Mouse (Mus musculus) lung, postnatal 0 days (tissue): ENCODE results near the gene Vmn2r4. TPM values are rescaled to one million over a fixed set of nuclear protein-coding genes. Genes with fewer than 3 reads are reported as not detected.
"Not testable (repeated sequence)": the region's sequence is repeated elsewhere in the genome, so short reads cannot be mapped to it uniquely, and the experiment has no call there.

Experiments
- ATAC-seq: fragments of 200-750 bp; cut with Nextera tagmentation; 2 replicates; pipeline ENCODE4 v1.8.0; 2017; ENCODE audit warnings: moderate library complexity
- DNase-seq: peaks from one replicate; pipeline ENCODE4 v3.0.0-alpha.2; 2016; ENCODE audit warnings: low spot score
- H3K27ac ChIP-seq: fragments of 300-500 bp; sonication (generic); 2 replicates; pipeline ENCODE4 v1.5.1; 2014; ENCODE audit warnings: antibody characterized with exemption, mild to moderate bottlenecking, low read length, mixed read lengths
- H3K27me3 ChIP-seq: fragments of 300-500 bp; sonication (generic); replicated peaks from 2 replicates; pipeline ENCODE4 v1.6.1; 2014; ENCODE audit warnings: low read length, mixed read lengths; ENCODE audit not compliant: insufficient read depth
- H3K36me3 ChIP-seq: fragments of 300-500 bp; sonication (generic); 2 replicates; pipeline ENCODE4 v1.6.1; 2014; ENCODE audit warnings: low read length, mixed read lengths; ENCODE audit not compliant: insufficient read depth
- H3K4me1 ChIP-seq: fragments of 300-500 bp; sonication (generic); 2 replicates; pipeline ENCODE4 v1.6.1; 2014; ENCODE audit warnings: antibody characterized with exemption, low read depth, low read length, mixed read lengths; ENCODE audit not compliant: insufficient read depth
- H3K4me2 ChIP-seq: fragments of 300-500 bp; sonication (generic); replicated peaks from 2 replicates; pipeline ENCODE4 v1.6.1; 2014; ENCODE audit warnings: low read depth, mild to moderate bottlenecking, low read length, moderate library complexity, mixed read lengths
- H3K4me3 ChIP-seq: fragments of 300-500 bp; sonication (generic); 2 replicates; pipeline ENCODE4 v1.5.1; 2014; ENCODE audit warnings: low read depth, low read length
- H3K9ac ChIP-seq: fragments of 300-500 bp; sonication (generic); replicated peaks from 2 replicates; pipeline ENCODE4 v1.6.1; 2014; ENCODE audit warnings: low read depth, mild to moderate bottlenecking
- H3K9me3 ChIP-seq: fragments of 300-500 bp; sonication (generic); 2 replicates; pipeline ENCODE4 v1.6.1; 2016; ENCODE audit warnings: low read length, mixed read lengths
- EP300 ChIP-seq: IDR thresholded peaks from 2 replicates; pipeline ENCODE4 v1.6.1; 2016; ENCODE audit warnings: antibody characterized with exemption, mild to moderate bottlenecking, control low read depth
- WGBS: fragments of 180-500 bp; shearing (Covaris S2); extraction: QIAGEN DNeasy Blood & Tissue Kit; methylation state at CpG from one replicate; pipeline ENCODE4 v1.1.7; 2014; 5-methylcytosine and 5-hydroxymethylcytosine counted together
- polyA plus RNA-seq: library from polyadenylated mRNA; unstranded; fragments of >200 nt; fragmentation: Nextera tagmentation; extraction: Ambion mirVana; gene quantifications from 2 replicates; pipeline ENCODE4 v1.2.1, GENCODE M21; 2015

The Vmn2r4 gene
- not detected in 2 replicates for polyA plus RNA-seq

DNA sequence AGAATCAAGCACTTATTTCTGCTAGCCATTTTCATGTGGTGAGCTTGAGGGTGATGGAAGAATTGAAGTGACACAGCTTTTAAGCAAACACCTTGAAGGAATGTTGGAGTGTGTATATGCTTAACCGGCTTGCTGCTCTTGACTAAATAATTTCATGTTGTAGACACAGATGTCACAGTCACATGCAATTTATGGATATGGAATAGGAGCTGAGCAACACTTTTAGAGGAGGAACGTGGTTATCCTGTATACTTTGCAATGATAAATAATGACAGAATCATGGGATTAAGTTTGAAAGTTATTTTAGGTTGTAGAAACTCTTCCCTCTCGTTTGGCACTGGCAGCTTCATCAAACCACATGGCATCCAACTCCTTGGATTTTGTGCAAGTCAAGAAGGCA, at the start of gene Vmn2r4:
Gene Vmn2r4 (minus strand): TSS at position 101 of the 400 bp plus-strand sequence.
- not testable (repeated sequence) for H3K4me2 ChIP-seq, H3K27me3 ChIP-seq, H3K4me1 ChIP-seq, DNase-seq, H3K9ac ChIP-seq, H3K27ac ChIP-seq, H3K4me3 ChIP-seq, H3K9me3 ChIP-seq, ATAC-seq, H3K36me3 ChIP-seq
- WGBS = 44% methylated on average over 3 of the region's 3 CpGs

GRCm38 (mm10) chr3:64434261-64434660, 19.1 kb upstream of the Vmn2r4 start:
- H3K9ac ChIP-seq, H3K27me3 ChIP-seq, DNase-seq, H3K36me3 ChIP-seq, H3K27ac ChIP-seq, H3K4me2 ChIP-seq, H3K9me3 ChIP-seq, H3K4me3 ChIP-seq, ATAC-seq, H3K4me1 ChIP-seq: not testable (repeated sequence)
- WGBS = 71% methylated on average over 7 of the region's 7 CpGs

GRCm38 (mm10) chr3:64428117-64428798, 13.1 kb upstream of the Vmn2r4 start:
- not testable (repeated sequence) for DNase-seq, H3K27ac ChIP-seq, H3K9me3 ChIP-seq, ATAC-seq, H3K4me3 ChIP-seq, H3K9ac ChIP-seq, H3K36me3 ChIP-seq, H3K4me1 ChIP-seq, H3K27me3 ChIP-seq, H3K4me2 ChIP-seq
- 88% methylated on average over 6 of the region's 6 CpGs for WGBS

- 61% methylated on average over 1 of the region's 1 CpGs for WGBS
- H3K4me3 ChIP-seq = not testable (repeated sequence)
Measured at GRCm38 (mm10) chr3:64422141-64422540, 7.0 kb upstream of the Vmn2r4 start.

DNA sequence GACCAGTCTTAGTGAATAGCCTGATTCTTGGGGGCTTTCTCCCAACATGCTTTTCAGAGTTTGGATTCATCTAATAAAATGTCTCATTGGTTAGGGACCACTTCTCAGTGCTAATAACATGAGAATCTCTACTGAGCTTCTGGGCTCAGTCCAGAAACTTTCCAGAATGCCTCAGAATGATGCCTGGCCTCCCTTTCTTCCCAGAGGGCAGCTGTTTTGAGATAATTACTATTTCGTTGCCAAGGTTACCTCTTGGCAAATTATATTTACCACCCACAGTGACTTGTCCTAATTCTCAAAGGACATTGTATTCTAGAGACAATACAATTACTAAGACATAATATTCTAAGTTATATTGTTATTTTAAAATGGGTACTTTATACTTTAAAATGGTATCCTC, 2.3 kb upstream of the Vmn2r4 start:
- not testable (repeated sequence) for H3K36me3 ChIP-seq, H3K9ac ChIP-seq, DNase-seq, H3K4me2 ChIP-seq, H3K27me3 ChIP-seq, H3K4me1 ChIP-seq, ATAC-seq, H3K27ac ChIP-seq, H3K4me3 ChIP-seq, H3K9me3 ChIP-seq
- WGBS = 78% methylated on average over 1 of the region's 1 CpGs

More at GRCm38 (mm10) chr3:64422141-64422540, 7.0 kb upstream of the Vmn2r4 start:
- not testable (repeated sequence) for H3K27me3 ChIP-seq, DNase-seq, H3K4me1 ChIP-seq, H3K27ac ChIP-seq, H3K9ac ChIP-seq, H3K36me3 ChIP-seq, ATAC-seq, H3K4me2 ChIP-seq, H3K9me3 ChIP-seq

DNA sequence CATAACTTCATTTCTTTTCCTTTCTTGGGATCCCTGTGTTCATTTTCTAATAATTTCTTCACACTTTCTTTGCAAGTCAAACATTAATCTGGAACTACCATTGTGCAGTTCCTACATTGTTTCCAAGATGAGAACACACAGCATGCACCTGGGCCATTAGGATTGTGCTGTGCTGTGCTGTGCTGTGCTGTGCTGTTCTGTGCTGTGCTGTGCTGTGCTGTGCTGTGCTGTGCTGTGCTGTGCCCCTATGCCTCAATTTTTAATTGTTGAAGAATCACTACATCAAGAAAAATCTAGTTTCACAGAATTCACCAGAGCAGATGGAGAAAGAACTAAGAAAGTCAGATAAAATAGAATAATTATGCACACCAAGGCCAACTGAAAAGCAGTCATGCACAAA, 915 bp downstream of the Vmn2r4 start:
- H3K4me1 ChIP-seq, H3K27me3 ChIP-seq, H3K9me3 ChIP-seq, H3K9ac ChIP-seq, H3K4me2 ChIP-seq, H3K36me3 ChIP-seq, DNase-seq, H3K4me3 ChIP-seq, ATAC-seq, H3K27ac ChIP-seq: not testable (repeated sequence)

DNA sequence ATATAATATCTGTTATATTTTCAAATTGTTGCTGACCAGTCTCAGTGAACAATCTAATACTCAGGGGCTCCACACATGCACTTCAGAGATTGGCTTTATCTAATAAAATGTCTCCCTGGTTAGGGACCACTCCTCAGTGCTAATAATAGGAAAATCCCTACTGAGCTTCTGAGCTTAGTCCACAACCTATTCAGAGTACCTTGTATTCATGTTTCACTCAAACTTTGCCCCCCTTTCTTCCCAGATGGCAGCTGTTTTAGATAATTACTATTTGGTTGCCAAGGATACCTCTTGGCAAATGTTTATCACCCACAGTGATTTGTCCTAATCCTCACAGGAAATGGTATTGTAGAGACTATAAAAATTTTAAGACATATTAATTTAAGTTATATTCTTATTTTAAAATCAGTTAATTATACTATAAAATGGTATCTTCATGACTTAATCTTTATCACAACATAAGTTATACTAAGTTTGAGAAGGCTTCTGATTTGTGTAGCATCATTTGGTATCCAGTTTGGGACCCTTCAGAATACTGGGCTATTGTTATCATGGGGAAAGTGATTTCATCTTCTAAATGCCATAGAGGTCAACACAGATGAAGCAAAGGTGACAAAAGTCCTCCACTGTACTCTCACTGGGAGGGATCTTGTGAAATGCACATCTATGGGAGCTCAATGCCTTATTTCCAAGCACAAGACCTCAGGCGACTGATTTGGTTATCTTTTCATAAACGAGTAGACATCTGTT, 55.7 kb downstream of the Vmn2r4 start:
- H3K4me2 ChIP-seq = no peak overlapping the region
- TF ChIP-seq EP300 = no peak
- no peaks in the 10 kb centered on the region for H3K36me3 ChIP-seq
- H3K4me3 ChIP-seq = no peak overlapping the region
- ATAC-seq (no peak), DNase-seq (no peak)
- no peak overlapping the region for H3K9ac ChIP-seq
- H3K27ac ChIP-seq = no peak overlapping the region
- 69% methylated on average over 2 of the region's 2 CpGs for WGBS
- H3K4me1 ChIP-seq = no peaks in the 10 kb centered on the region
- no peaks in the 10 kb centered on the region for H3K27me3 ChIP-seq
- H3K9me3 ChIP-seq = no peaks in the 10 kb centered on the region

Other genes starting within 250 kb of the Vmn2r4 start
- gene Vmn2r3, start 125.7 kb downstream of the Vmn2r4 start, polyA plus RNA-seq = not detected in 2 replicates
- gene Vmn2r5, start 94.5 kb upstream of the Vmn2r4 start, polyA plus RNA-seq = not detected in 2 replicates
- not detected in 2 replicates for gene Vmn2r6, start 150.5 kb upstream of the Vmn2r4 start, polyA plus RNA-seq